Mouse (Mus musculus) erythroblast, embryonic 14.5 days (primary cell): ENCODE measurements around the gene Cfap100. TPM values are rescaled to one million over a fixed set of nuclear protein-coding genes. Genes with fewer than 3 reads are reported as not detected.
A peak's percentile ranks its signal among the peaks of the same experiment; 100 is the strongest.

Source experiments
- H3K27me3 ChIP-seq: 2 replicates; pipeline ENCODE4 v1.6.1; 2012; ENCODE audit warnings: inconsistent platforms; ENCODE audit not compliant: control insufficient read depth
- H3K36me3 ChIP-seq: 2 replicates; pipeline ENCODE4 v1.6.1; 2012; ENCODE audit warnings: mild to moderate bottlenecking, inconsistent platforms; ENCODE audit not compliant: control insufficient read depth
- H3K4me1 ChIP-seq: 2 replicates; pipeline ENCODE4 v1.6.1; 2012; ENCODE audit warnings: inconsistent platforms; ENCODE audit not compliant: control insufficient read depth
- H3K4me3 ChIP-seq: replicated peaks from 2 replicates; pipeline ENCODE3; 2012; ENCODE audit warnings: moderate library complexity, mild to moderate bottlenecking, inconsistent platforms
- H3K9me3 ChIP-seq: 2 replicates; pipeline ENCODE4 v1.6.1; 2012; ENCODE audit warnings: low read length, inconsistent platforms, mixed read lengths; ENCODE audit not compliant: control insufficient read depth
- GATA1 ChIP-seq: IDR thresholded peaks from 2 replicates; pipeline ENCODE4 v1.6.1; 2012; ENCODE audit warnings: low read length, inconsistent platforms, mixed read lengths
- TAL1 ChIP-seq: IDR thresholded peaks from 3 replicates; pipeline ENCODE4 v1.6.1; 2012; ENCODE audit warnings: low read length, inconsistent platforms, mixed read lengths
- polyA plus RNA-seq: library from polyadenylated mRNA; stranded (reverse); fragments of >175 nt; gene quantifications from 2 replicates; pipeline ENCODE4 v1.2.3, GENCODE M21; 2012

Cfap100 gene
- polyA plus RNA-seq, 1 experiment, result not detected

- TF ChIP-seq GATA1, result no peak
- no peak for TF ChIP-seq TAL1
- Histone ChIP-seq H3K27me3 (peaks cover 38% of the 10 kb centered on the region), H3K4me1 (peaks cover 4% of the 10 kb centered on the region; the same call in 1 of the 2 replicates), H3K4me3 (peak within 1 kb of the TSS; percentile 59), H3K9me3 (no peaks in the 10 kb centered on the region), H3K36me3 (peaks cover 6% of the 10 kb centered on the region; the same call in 1 of the 2 replicates)
These were observed 33.6 kb upstream of the Cfap100 start, which contains the start of gene Klf15 for GRCm38 (mm10) chr6:90462181-90462706. Gene Klf15 (plus strand): TSS chr6:90462576.

GRCm38 (mm10) chr6:90461771-90462170 lies 33.2 kb upstream of the Cfap100 start:
- Histone ChIP-seq H3K9me3 (no peaks in the 10 kb centered on the region), H3K36me3 (peaks cover 3% of the 10 kb centered on the region; the same call in 1 of the 2 replicates), H3K4me1 (peaks cover 4% of the 10 kb centered on the region; the same call in 1 of the 2 replicates), H3K27me3 (peaks cover 38% of the 10 kb centered on the region), H3K4me3 (peak overlapping the region; percentile 59)
- TF ChIP-seq TAL1 (no peak), GATA1 (no peak)

DNA sequence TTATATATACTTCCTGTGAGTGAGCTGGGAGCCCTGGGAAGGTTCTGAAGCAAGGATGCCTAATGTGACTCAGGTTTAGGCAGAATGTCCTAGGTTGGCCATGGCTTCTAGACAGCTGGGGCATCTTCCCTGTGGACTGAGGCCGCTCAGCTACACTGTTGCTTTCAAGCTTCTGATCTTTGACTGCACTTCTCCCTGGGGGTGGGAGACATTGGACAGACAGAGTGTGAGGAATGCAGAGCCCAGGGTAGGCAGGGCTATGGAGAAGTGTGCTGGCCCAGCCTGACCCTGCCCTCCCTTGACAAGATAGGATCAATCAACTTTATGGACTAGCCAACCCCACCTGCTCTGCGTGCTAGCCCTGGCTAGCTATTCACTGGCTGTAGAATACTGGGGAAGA lies 32.6 kb upstream of the Cfap100 start:
- H3K27me3 ChIP-seq, result peaks cover 38% of the 10 kb centered on the region

GRCm38 (mm10) chr6:90457421-90457820 lies 28.8 kb upstream of the Cfap100 start:
- Histone ChIP-seq H3K4me3 (no peak overlapping the region), H3K4me1 (no peaks in the 10 kb centered on the region), H3K36me3 (no peaks in the 10 kb centered on the region), H3K9me3 (no peaks in the 10 kb centered on the region), H3K27me3 (peaks cover 16% of the 10 kb centered on the region)
- TF ChIP-seq TAL1 (no peak), GATA1 (no peak)

More for the DNA sequence above, 32.6 kb upstream of the Cfap100 start:
- TF ChIP-seq TAL1, result no peak
- TF ChIP-seq GATA1, result no peak
- peaks cover 4% of the 10 kb centered on the region; the same call in 1 of the 2 replicates for H3K4me1 ChIP-seq
- H3K9me3 ChIP-seq, result no peaks in the 10 kb centered on the region
- no peaks in the 10 kb centered on the region for H3K36me3 ChIP-seq
- H3K4me3 ChIP-seq, result no peak overlapping the region

GRCm38 (mm10) chr6:90453751-90454150 lies 25.2 kb upstream of the Cfap100 start:
- no peak overlapping the region for H3K4me3 ChIP-seq
- H3K4me1 ChIP-seq, result no peaks in the 10 kb centered on the region
- TF ChIP-seq TAL1, result no peak
- TF ChIP-seq GATA1, result no peak
- no peaks in the 10 kb centered on the region for H3K36me3 ChIP-seq
- H3K9me3 ChIP-seq, result no peaks in the 10 kb centered on the region
- H3K27me3 ChIP-seq, result no peaks in the 10 kb centered on the region

DNA sequence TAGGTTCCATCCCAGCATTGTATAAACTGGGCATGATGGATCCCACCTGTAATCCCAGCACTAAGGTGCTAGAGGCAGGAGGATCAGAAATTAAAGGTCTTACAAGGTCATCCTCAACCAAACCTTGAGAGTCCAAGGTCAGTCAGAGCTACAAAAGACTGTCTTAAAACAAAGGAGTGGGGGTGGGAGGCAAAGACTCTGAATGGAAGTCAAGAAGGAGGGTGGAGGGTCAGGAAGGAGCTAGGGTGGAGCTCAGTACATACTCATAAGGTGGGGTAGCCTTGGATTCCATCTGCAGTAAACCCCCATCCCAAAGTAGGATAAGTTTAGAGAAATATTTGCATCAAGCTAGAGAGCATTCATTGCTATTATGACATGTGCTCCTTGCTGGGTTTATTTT lies 24.0 kb upstream of the Cfap100 start:
- H3K36me3 ChIP-seq, result no peaks in the 10 kb centered on the region
- no peaks in the 10 kb centered on the region for H3K27me3 ChIP-seq
- no peaks in the 10 kb centered on the region for H3K9me3 ChIP-seq
- H3K4me3 ChIP-seq, result no peak overlapping the region
- no peaks in the 10 kb centered on the region for H3K4me1 ChIP-seq
- TF ChIP-seq TAL1 (no peak), GATA1 (no peak)

GRCm38 (mm10) chr6:90451512-90451911 lies 22.9 kb upstream of the Cfap100 start:
- H3K27me3 ChIP-seq, result no peaks in the 10 kb centered on the region
- no peaks in the 10 kb centered on the region for H3K9me3 ChIP-seq
- no peaks in the 10 kb centered on the region for H3K36me3 ChIP-seq
- no peak for TF ChIP-seq TAL1
- TF ChIP-seq GATA1, result no peak
- no peak overlapping the region for H3K4me3 ChIP-seq
- H3K4me1 ChIP-seq, result no peaks in the 10 kb centered on the region

DNA sequence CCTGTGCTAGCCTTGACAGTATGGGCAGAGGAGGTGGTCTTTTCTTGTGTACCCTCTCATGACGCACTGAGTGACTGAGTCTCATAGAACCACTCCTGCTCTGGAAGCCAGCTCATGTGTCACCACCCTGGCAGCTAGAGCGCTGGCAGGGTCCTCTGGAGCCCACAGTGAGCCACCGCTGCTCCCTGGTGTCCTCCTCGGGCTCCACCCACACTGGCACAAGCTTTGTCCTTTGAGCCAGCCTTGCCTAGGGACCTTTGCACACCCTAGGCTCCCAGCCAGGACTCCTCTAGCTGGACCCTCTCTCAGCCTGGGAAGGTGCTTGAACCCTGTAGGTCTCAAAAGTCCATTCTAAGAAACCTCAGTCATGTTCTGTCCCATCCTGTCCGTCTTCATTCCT lies 22.1 kb upstream of the Cfap100 start:
- Histone ChIP-seq H3K4me1 (no peaks in the 10 kb centered on the region), H3K27me3 (no peaks in the 10 kb centered on the region), H3K9me3 (no peaks in the 10 kb centered on the region), H3K36me3 (no peaks in the 10 kb centered on the region), H3K4me3 (no peak overlapping the region)
- TF ChIP-seq GATA1, result no peak
- TF ChIP-seq TAL1, result no peak

DNA sequence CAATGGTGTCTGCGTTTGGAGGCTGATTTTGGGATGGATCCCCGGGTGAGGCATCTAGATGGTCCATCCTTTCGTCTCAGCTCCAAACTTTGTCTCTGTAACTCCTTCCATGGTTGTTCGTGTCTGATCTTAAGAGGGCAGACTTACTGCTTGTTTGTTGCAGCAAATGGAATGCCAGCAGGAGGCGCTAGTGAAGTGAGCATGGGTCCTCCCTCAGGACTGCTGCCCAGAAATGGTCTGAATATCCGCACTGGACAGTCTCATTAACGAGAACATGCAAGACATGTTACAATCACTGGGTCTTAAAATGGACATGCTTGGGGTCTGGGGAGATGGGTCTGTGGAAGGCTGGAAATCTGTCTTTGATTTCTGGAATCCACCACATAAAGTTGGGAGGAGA lies 21.6 kb upstream of the Cfap100 start:
- no peaks in the 10 kb centered on the region for H3K27me3 ChIP-seq
- TF ChIP-seq TAL1 (no peak), GATA1 (no peak)
- H3K4me1 ChIP-seq, result no peaks in the 10 kb centered on the region
- H3K4me3 ChIP-seq, result no peak overlapping the region
- no peaks in the 10 kb centered on the region for H3K9me3 ChIP-seq
- H3K36me3 ChIP-seq, result no peaks in the 10 kb centered on the region

- no peaks in the 10 kb centered on the region for H3K4me1 ChIP-seq
- no peaks in the 10 kb centered on the region for H3K9me3 ChIP-seq
- no peaks in the 10 kb centered on the region for H3K27me3 ChIP-seq
- H3K4me3 ChIP-seq, result no peak overlapping the region
- H3K36me3 ChIP-seq, result no peaks in the 10 kb centered on the region
- no peak for TF ChIP-seq TAL1
- no peak for TF ChIP-seq GATA1
These were observed 18.3 kb upstream of the Cfap100 start for GRCm38 (mm10) chr6:90446883-90447282.
